Mouse (Mus musculus) brain, adult 2 months (tissue): ENCODE data around the gene Gm4301.
A peak's percentile ranks its signal among the peaks of the same experiment; 100 is the strongest.
"Not testable (repeated sequence)": the region's sequence is repeated elsewhere in the genome, so short reads cannot be mapped to it uniquely, and the experiment has no call there.

Experiments used
- DNase-seq: peaks from one replicate; pipeline ENCODE4 v3.0.0; 2011; ENCODE audit warnings: low read depth, low spot score

The Gm4301 gene

GRCm38 (mm10) chr10:100335376-100335775, at the start of gene Gm4301:
Gm4301 (plus strand) TSS chr10:100335676.
- not testable (repeated sequence) for DNase-seq

GRCm38 (mm10) chr10:100296105-100296504, 39.4 kb upstream of the Gm4301 start:
- DNase-seq = peak; percentile 47

DNA sequence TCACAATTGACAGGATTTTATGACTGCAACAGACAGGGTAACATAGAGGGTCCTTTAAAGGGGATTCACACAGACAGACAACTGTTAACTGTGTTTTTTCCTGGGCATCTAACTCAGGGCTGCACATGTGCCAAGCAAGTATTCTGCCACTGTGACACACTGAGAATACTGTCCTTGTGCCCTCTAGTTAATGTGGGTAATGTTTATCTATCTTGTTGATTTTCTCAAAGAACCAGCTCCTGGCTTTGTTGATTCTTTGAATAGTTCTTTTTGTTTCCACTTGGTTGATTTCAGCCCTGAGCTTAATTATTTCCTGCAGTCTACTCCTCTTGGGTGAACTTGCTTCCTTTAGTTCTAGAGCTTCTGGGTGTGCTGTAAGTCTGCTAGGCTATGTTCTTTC, 35.4 kb upstream of the Gm4301 start:
- DNase-seq = not testable (repeated sequence)

DNA sequence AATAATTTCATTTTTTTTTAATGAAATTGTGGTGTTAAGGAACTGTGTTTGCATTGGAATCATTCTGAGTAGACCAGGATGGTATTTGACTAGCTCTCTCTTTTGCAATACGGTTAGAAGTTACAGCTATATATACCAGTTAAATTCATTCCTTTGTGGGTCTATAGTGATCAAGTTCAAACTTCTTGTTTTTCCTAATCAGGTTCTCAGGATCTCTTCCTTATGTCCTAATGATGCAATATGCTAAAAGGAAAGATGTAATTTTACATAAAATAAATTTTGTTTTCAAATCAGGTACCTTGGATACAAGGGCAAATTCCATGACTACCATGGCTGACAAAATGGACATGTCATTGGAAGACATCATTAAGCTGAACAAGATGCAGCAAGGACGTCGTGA, 5.1 kb downstream of the Gm4301 start, which contains the start of gene Gm4302:
Gm4302 (plus strand) TSS at position 301 of the 400 bp plus-strand sequence.
- DNase-seq = not testable (repeated sequence)

DNA sequence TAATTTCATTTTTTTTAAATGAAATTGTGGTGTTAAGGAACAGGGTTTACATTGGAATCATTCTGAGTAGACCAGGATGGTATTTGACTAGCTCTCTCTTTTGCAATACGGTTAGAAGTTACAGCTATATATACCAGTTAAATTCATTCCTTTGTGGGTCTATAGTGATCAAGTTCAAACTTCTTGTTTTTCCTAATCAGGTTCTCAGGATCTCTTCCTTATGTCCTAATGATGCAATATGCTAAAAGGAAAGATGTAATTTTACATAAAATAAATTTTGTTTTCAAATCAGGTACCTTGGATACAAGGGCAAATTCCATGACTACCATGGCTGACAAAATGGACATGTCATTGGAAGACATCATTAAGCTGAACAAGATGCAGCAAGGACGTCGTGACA, 10.2 kb downstream of the Gm4301 start, which contains the start of gene Gm4303:
Gm4303 (plus strand) TSS at position 301 of the 400 bp plus-strand sequence.
- not testable (repeated sequence) for DNase-seq

- not testable (repeated sequence) for DNase-seq
These were observed 15.3 kb downstream of the Gm4301 start, which contains the start of gene Gm4305 for GRCm38 (mm10) chr10:100350793-100351192. Gm4305 (plus strand) TSS chr10:100351093.

- DNase-seq = not testable (repeated sequence)
These were observed 21.4 kb downstream of the Gm4301 start for GRCm38 (mm10) chr10:100356841-100357240.

GRCm38 (mm10) chr10:100361038-100361437, 25.6 kb downstream of the Gm4301 start, which contains the start of gene Gm4307:
Gm4307 (plus strand) TSS chr10:100361338.
- DNase-seq = not testable (repeated sequence)

- not testable (repeated sequence) for DNase-seq
These were observed 47.0 kb downstream of the Gm4301 start, which contains the start of gene Gm4312 for GRCm38 (mm10) chr10:100382460-100382859. Gm4312 (minus strand) TSS chr10:100382560.
